Mouse (Mus musculus): ENCODE measurements around the gene Galnt6.

- no peak for TF ChIP-seq CTCF (conservative IDR thresholded peaks at IDR 0.05; ENCODE audit: low read length)
- peak; percentile 30; the same call in 1 of the 2 replicates for TF ChIP-seq NANOG (IDR thresholded peaks at IDR 0.05; ENCODE audit: borderline replicate concordance, low read length)
Observed at GRCm38 (mm10) chr15:100720066-100720465, 9.1 kb downstream of the Galnt6 start.
